In genomic region chr10:56164411-56164810, GRCm38 (mm10) we compare ENCODE assay signal across 12 mouse cellular contexts. TPM values are rescaled to one million over a fixed set of nuclear protein-coding genes. Genes with fewer than 3 reads are reported as not detected.
A peak's percentile ranks its signal among the peaks of the same experiment; 100 is the strongest.
DNase-seq lines count a peak whose midpoint lies in the region; ATAC-seq and TF ChIP-seq lines count a peak whose summit lies in the region.
"Had no signal": no experiment of that assay in that cellular context is flagged by ENCODE, and none has a peak within 500 bp of the region (broad histone marks: within the 10 kb centered on the region; RNA-seq: fewer than 3 reads in every experiment).

No protein-coding gene starts in this region.

- WGBS in hindbrain, postnatal 0 days = 61% methylated on average over 3 of the region's 3 CpGs
- WGBS in hindbrain, embryonic 10.5 days = 84% methylated on average over 3 of the region's 3 CpGs
- 49% methylated on average over 3 of the region's 3 CpGs for WGBS in liver, adult 2 months
- 41% methylated on average over 3 of the region's 3 CpGs for WGBS in cerebellum, adult 2 months

- TF ChIP-seq POLR2A in liver, adult 2 months (IDR thresholded peaks at IDR 0.05; ENCODE audit: extremely low read depth, insufficient read depth, low read length) = no peak
- TF ChIP-seq POLR2A in cerebellum, adult 2 months (IDR thresholded peaks at IDR 0.05; ENCODE audit: borderline replicate concordance, insufficient read depth, low read length) = no peak

- H3K4me1 ChIP-seq in hindbrain, postnatal 0 days (ENCODE audit: insufficient read depth, low read length) = no peaks in the 10 kb centered on the region
- no peaks in the 10 kb centered on the region for H3K4me1 ChIP-seq in hindbrain, embryonic 10.5 days (replicated peaks)
- no peaks in the 10 kb centered on the region for H3K4me1 ChIP-seq in liver, adult 2 months (ENCODE audit: control insufficient read depth, insufficient read depth, low read length)
- H3K4me1 ChIP-seq in cerebellum, adult 2 months (ENCODE audit: control insufficient read depth, insufficient read depth, low read length) = no peaks in the 10 kb centered on the region
- H3K4me1 ChIP-seq: heart, embryonic 15.5 days; intestine, embryonic 15.5 days had no signal

- no peak overlapping the region for H3K9ac ChIP-seq in hindbrain, postnatal 0 days (replicated peaks; ENCODE audit: low read length)
- H3K9ac ChIP-seq in liver, adult 2 months (ENCODE audit: low read depth, low read length) = no peak overlapping the region
- H3K9ac ChIP-seq: heart, embryonic 15.5 days; intestine, embryonic 15.5 days had no signal

- H3K27me3 ChIP-seq in hindbrain, postnatal 0 days (ENCODE audit: insufficient read depth, low read length) = no peaks in the 10 kb centered on the region
- H3K27me3 ChIP-seq in hindbrain, embryonic 10.5 days (ENCODE audit: insufficient read depth, poor library complexity, severe bottlenecking) = no peaks in the 10 kb centered on the region
- H3K27me3 ChIP-seq in liver, adult 2 months (ENCODE audit: control insufficient read depth, insufficient read depth, low read length) = no peaks in the 10 kb centered on the region
- H3K27me3 ChIP-seq in cerebellum, adult 2 months (ENCODE audit: control insufficient read depth, insufficient read depth, low read length) = no peaks in the 10 kb centered on the region
- H3K27me3 ChIP-seq: heart, embryonic 15.5 days; intestine, embryonic 15.5 days had no signal

- no peaks in the 10 kb centered on the region for H3K9me3 ChIP-seq in hindbrain, postnatal 0 days (ENCODE audit: low read length)
- H3K9me3 ChIP-seq in hindbrain, embryonic 10.5 days = no peaks in the 10 kb centered on the region
- H3K9me3 ChIP-seq: heart, embryonic 15.5 days; intestine, embryonic 15.5 days had no signal

- no peaks in the 10 kb centered on the region for H3K36me3 ChIP-seq in hindbrain, postnatal 0 days (ENCODE audit: insufficient read depth, low read length)
- H3K36me3 ChIP-seq in hindbrain, embryonic 10.5 days = 0 out of 2 replicates have a peak, but pooled peaks cover 3% of the 10 kb centered on the region
- peaks cover 2% of the 10 kb centered on the region; the same call in 1 of the 2 replicates for H3K36me3 ChIP-seq in liver, adult 2 months (ENCODE audit: control insufficient read depth, insufficient read depth, low read length)
- H3K36me3 ChIP-seq: heart, embryonic 15.5 days; intestine, embryonic 15.5 days had no signal

- DNase-seq in hindbrain, postnatal 0 days (ENCODE audit: low spot score) = peak; percentile 9
- no peak for DNase-seq in hindbrain, embryonic 10.5 days (ENCODE audit: low spot score)
- peak; percentile 66 for DNase-seq in liver, adult 2 months (ENCODE audit: extremely low read depth, low read depth, low spot score)
- DNase-seq in liver = no peak
- DNase-seq in cerebellum, adult 2 months = peak; percentile 13 to 50
- peak; percentile 6 for DNase-seq in retina, embryonic 14.5 days (ENCODE audit: low spot score)
- DNase-seq in spleen, postnatal 36 days (ENCODE audit: low spot score in 2 of 2) = no peak
- DNase-seq in gastrocnemius, postnatal 25 days = no peak
- DNase-seq: embryo, embryonic 11 days had no signal

- H3K27ac ChIP-seq in hindbrain, postnatal 0 days = no peak overlapping the region
- H3K27ac ChIP-seq in hindbrain, embryonic 10.5 days = no peak overlapping the region
- H3K27ac ChIP-seq in liver, adult 2 months (replicated peaks; ENCODE audit: insufficient read depth, low read depth, low read length) = no peak overlapping the region
- no peak overlapping the region for H3K27ac ChIP-seq in cerebellum, adult 2 months (ENCODE audit: insufficient read depth, low read length)
- H3K27ac ChIP-seq: heart, embryonic 15.5 days; intestine, embryonic 15.5 days had no signal

- peak; percentile 21; the same call in 1 of the 2 replicates for TF ChIP-seq CTCF in hindbrain, postnatal 0 days (IDR thresholded peaks at IDR 0.05; ENCODE audit: low read depth)
- TF ChIP-seq CTCF in liver, adult 2 months (IDR thresholded peaks at IDR 0.05; ENCODE audit: low read depth, low read length) = no peak
- no peak for TF ChIP-seq CTCF in cerebellum, adult 2 months (IDR thresholded peaks at IDR 0.05; ENCODE audit: borderline replicate concordance, insufficient read depth, low read depth, low read length)

- H3K4me2 ChIP-seq in hindbrain, postnatal 0 days (ENCODE audit: low read depth, low read length) = no peak overlapping the region
- H3K4me2 ChIP-seq: heart, embryonic 15.5 days; intestine, embryonic 15.5 days had no signal

- no peak overlapping the region for H3K4me3 ChIP-seq in hindbrain, postnatal 0 days (ENCODE audit: low read length)
- no peak overlapping the region for H3K4me3 ChIP-seq in hindbrain, embryonic 10.5 days
- H3K4me3 ChIP-seq in liver, adult 2 months (ENCODE audit: insufficient read depth, low read depth, low read length) = no peak overlapping the region
- H3K4me3 ChIP-seq in cerebellum, adult 2 months (replicated peaks; ENCODE audit: insufficient read depth, low read depth, low read length) = no peak overlapping the region
- H3K4me3 ChIP-seq: erythroblast, embryonic 14.5 days; heart, embryonic 15.5 days; intestine, embryonic 15.5 days had no signal

- H3K79me2 ChIP-seq in liver, adult 2 months (ENCODE audit: control insufficient read depth, insufficient read depth, low read length) = no peaks in the 10 kb centered on the region

- no peak for ATAC-seq in hindbrain, postnatal 0 days
- ATAC-seq: intestine, embryonic 15.5 days had no signal

RNA-seq across cellular contexts. Expression of gene Msl3l2, which starts 57.7 kb away (rescaled TPM):
- 8.8 and 18.0 TPM in 2 replicates for total RNA-seq in hindbrain, postnatal 0 days (2014; rRNA removed)
- polyA plus RNA-seq in hindbrain, postnatal 0 days (2015; fragmentation: Nextera tagmentation; extraction: Ambion mirVana) = 11.2 and 12.2 TPM in 2 replicates
- polyA plus RNA-seq in hindbrain, embryonic 10.5 days (2016; fragmentation: Nextera tagmentation; extraction: Ambion mirVana) = 6.8 and 10.2 TPM in 2 replicates
- 1.1 and 1.2 TPM in 2 replicates for total RNA-seq in liver, adult 2 months (2014; rRNA removed)
- 0.75 and 1.1 TPM in 2 replicates for polyA plus RNA-seq in liver, adult 2 months (2012; rRNA removed)
- 16.7 and 17.2 TPM in 2 replicates for polyA plus RNA-seq in cerebellum, adult 2 months (2012; rRNA removed)
- 1 to 10 TPM in 1 of 2 experiments, under 1 TPM in 1; 0.90 to 1.2 TPM for total RNA-seq in gastrocnemius, postnatal 25 days (2021)

Comparison
In these comparisons a context has a peak if more than half of its experiments do, and no peak if none do; other contexts are left out.
1. DNase-seq: peak in hindbrain, postnatal 0 days (single experiment), liver, adult 2 months (single experiment), cerebellum, adult 2 months (2 of 2) and retina, embryonic 14.5 days (single experiment); none in hindbrain, embryonic 10.5 days (single experiment), liver (single experiment), spleen, postnatal 36 days (0 of 2) and gastrocnemius, postnatal 25 days (single experiment).